Mouse (Mus musculus) monocyte, adult 2 months (primary cell): ENCODE data around the gene P2ry14.
"Not testable (repeated sequence)": the region's sequence is repeated elsewhere in the genome, so short reads cannot be mapped to it uniquely, and the experiment has no call there.

ENCODE experiments used
- DNase-seq, 2 experiments: peaks; one replicate each; pipeline ENCODE4 v3.0.0; 2022; ENCODE audit warnings: low spot score in 2 of 2, low read depth in 1 of 2

P2ry14 gene

DNA sequence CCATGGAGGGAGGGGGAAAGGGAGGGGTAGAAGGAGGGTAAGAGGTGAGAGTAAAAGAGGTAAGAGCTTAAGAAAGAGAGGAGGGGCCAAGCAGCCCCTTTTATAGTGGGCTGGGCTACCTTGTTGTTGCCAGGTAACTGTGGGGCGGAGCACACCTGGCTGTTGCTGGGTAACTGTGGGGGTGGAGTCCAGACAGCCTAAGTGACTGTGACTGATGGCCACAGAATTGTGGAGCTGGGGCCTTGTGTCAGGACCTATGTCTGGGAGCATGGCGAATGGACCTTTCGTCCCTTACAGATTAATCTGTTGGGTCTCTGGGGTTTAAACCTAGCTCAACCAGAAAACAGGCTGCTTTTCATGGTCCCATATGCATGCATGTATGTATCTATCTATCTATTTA is 43.6 kb downstream of the P2ry14 start:
- DNase-seq = not testable (repeated sequence)

DNA sequence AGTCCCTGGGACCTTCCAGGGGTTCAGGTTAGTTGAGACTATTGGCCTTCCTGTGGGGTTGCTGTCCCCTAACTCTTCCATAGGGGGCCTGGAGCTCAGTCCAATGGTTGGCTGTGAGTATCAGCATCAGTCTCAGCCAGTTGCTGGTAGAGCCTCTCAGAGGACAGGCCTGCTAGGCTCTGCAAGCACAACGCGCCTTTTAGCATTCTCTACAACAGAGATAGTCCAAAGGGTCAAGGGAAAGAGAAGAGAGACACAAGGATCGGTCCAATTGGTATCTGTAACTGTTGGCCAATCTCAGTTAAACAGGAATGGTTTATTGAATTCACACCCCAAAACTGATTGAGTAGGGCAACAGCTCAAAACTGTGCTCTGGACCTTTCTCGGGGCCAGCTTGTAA is 46.0 kb downstream of the P2ry14 start:
- no peak for DNase-seq

DNA sequence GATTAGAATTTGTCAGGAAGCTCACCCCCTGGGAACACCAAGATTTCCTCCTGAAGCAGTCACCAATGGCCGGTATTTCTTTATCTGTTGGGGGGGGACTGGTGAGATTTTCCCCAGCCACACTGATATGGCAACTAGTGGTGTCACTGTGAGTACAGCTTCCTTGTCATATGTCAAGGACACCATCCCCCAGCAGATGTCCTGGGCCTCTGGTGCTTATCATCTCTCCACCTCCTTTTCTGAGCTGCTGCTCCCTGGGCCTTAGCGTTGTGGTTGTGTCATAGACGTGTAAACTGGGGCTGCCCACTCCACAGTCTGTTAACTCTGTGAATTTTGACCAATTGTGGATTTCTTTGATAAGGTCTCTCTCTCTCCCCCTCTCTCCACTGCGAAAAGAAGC is 49.0 kb downstream of the P2ry14 start:
- no peak for DNase-seq

DNA sequence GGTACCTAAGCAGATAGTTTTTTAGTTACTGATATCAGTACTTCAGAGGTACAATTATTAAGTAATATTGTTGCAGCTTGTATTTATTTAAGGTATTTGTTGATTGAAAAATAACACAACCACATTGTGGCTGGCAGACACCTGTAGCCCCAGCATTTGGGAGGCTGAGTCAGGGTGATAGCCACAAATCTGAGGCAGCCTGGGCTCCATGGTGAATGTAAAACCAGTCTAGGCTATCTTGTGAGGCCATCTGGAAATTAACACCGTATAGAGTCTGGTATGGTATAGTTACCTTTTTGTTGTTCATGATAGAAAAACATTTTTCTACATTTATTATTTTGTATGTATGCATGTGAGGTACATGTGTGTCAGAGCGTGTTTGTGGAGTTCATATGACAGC is 51.3 kb downstream of the P2ry14 start:
- DNase-seq = no peak

DNA sequence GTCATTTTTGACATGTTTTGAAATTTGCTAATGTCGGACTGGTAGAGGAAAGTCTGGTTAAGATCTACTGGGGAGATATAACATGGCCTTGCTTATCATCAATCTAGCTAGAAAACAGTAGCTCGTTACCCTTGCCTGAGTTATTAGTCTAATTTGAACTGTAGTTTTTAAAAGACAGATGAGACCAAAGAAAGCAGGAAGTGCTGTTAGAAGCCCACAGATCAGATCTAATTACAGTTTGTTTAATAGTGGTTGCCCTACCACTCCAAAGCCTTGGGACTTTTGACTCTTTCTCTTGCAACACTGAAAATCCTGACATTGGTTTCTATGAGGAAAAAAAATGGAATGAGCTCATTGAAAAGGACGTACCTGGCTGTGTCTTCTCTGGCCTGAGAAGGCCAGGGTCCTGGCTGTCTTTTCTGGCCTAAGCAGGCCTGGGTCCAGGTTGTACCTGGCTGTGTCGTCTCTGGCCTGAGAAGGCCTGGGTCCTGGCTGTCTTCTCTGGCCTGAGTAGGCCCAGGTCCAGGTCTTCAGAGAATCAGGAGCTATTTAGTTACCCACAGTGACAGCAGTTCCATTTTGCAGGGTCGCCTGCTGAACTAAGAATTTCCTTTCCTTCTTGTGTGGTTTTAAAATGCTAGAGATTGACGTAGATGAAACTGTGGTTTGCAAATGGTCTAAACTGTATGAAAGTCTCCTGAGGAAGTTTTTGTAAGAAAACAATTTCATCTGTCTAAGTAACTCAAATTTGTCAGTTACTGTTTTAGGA is 52.0 kb downstream of the P2ry14 start, which contains the start of gene Gpr171:
Gene Gpr171, minus strand, starts transcription at position 604 of the 769 bp plus-strand sequence.
- no peak for DNase-seq

DNA sequence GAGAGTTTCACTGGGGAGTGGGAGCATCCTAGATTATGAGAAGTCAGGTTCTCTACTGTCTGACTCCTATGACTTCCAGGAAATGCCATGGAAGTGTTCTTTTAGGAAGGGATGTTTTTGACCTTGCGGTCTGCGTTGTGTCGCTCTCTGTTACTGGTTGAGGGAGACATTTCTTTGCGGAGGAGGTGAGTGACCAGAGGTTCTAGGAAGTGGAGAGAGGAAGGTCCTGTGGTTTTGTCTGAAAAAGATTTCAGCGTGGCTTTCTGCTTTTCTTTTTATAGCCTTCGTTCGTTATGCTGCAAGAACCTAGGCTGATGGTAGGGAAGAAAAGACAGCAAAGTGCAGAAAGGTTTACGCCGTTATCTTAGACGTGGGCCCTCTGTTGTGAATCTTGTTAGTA is 54.9 kb downstream of the P2ry14 start:
- DNase-seq = no peak

DNA sequence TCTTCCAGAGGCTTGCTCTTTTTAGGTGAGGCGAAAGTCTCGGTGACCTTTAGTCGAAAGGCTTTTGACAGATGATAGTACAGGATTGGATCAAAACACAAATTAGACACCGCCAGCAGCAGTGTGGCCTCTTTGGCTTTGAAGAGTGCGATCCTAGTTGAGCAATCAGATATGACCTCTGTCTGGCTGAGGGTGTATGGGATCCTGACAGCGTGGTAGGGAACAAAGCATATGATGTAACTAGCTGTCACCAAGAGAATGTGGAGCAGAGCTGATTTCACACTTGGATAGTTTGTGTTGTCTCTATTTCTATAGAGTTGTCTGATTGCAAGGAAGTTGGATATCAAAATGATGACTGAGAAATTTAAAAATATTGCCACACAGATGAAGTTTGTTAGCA is 56.0 kb downstream of the P2ry14 start:
- DNase-seq = no peak

DNA sequence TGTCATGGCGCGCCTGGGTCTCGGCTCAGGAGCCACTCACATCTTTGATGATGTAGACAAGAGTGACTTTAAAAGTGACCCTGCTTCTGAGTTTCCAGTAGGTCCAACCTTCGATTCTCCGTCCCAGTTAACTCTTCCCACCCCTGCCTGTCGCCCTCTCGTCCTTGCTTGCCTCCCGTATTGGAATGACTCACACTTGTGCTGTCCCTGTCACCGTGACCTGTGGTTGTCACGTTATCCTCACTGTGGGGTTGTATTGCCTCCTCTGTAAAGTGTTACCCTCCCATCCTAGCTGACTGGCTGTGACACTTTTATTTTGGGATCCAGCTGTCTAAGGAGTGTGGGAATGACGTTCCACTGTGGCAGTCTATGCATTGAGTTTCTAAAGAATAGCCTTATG is 60.7 kb downstream of the P2ry14 start:
- no peak for DNase-seq

DNA sequence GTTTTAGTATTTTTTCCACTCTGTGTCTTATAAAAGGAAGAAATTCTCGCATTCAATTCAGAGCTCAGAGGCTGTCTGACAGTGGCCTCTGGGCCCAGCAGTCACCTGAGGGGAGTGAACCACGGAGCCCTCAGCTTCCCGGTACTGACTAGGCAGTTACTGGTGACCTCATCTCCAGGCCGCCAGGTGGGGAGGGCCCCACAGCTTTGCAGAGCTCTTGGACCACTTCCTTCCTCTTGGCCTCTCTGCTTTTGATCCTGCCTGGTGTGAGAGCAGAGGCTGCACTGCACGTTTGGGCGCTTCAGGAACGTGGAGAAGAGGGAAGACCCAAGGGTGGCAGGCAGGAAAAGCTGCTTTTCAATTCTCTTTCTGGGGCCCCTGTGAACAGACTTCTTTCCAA is 72.5 kb downstream of the P2ry14 start:
- peak in 1 of 2 experiments; percentile 9 for DNase-seq

DNA sequence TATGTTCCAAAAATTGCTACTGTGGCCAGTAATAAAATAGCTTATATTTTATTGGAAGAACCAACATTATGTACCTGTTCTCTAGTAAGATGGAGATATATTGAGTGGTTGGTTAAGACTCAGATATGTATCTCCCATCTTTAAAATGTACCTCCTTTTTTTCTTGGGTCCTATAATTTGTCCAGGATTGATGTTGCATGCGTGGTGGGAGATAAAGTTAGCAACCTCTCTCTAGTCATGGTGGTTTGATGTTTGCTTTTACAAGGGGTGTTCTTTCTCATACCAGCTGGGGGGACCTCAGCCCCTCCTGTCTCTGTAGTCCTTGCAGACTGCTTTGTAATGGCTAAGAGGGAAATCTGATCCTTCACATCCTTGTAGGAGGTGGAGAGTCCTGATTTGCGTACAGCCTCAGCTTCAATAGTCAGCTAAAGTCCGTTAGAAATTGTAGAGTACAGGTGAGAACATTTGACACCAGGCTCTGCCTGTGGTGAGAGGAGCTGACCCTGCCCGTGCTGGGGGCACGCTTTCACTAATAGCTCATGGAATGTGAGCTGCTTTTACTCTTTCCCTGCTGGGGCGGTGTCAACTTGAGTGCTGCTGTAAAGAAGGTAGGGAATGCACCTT is 73.0 kb downstream of the P2ry14 start:
- no peak for DNase-seq

DNA sequence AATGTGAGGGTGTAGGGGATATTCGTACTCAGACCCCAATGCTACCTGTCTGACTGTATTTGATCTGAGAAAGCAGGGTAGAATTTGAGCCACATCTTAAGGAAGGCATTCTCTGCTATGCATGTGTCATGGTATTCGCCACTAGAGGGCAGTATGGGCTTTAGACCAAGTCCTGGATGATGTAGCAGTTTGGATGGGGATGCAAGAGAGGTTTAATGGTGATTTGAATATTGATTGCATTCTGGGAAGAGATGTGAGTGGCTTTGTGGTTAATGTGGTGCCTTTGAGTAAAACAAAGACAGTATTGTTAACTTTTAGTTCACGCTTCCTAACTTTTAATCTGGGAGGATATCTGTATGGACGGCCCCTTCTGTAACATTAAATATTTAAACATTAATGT is 74.1 kb downstream of the P2ry14 start:
- DNase-seq = peak in 1 of 2 experiments; percentile 40

DNA sequence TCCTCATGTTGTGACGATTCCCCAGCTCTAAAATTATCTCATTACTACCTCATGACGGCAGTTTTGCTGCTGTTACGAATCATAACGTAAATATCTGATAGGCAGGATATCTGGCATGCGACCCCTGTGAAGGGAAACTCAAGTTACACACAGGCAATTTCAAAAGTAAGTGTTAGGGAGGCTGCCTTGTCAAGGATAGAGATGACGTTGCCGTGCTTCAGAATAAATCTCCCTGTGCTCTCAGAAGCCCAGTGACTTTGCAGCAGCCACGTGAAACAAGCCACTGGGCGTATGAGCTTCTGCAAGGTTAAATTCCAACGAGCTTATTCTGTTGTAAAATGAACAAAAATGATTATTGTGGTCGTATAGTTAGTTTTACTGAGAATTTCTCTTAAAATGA is 74.8 kb downstream of the P2ry14 start:
- no peak for DNase-seq

DNA sequence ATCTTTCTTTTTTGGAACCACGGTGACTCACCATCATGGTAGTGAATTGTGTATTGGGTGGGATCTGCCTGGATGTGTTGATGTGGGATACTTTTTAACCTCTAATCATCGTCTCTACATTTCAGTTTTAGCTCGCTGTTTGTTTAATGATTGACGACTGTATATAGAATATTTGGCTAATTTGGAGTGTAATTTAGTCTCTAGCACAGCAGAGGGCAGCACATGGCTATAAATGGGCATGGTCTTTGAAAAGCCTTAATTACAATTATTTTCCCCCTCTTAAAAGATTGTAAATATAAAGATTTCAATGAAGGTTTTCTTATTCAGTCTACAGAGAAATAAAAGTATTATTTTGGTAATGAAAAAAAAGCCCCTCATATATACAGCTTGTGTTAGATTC is 76.1 kb downstream of the P2ry14 start:
- DNase-seq = no peak

DNA sequence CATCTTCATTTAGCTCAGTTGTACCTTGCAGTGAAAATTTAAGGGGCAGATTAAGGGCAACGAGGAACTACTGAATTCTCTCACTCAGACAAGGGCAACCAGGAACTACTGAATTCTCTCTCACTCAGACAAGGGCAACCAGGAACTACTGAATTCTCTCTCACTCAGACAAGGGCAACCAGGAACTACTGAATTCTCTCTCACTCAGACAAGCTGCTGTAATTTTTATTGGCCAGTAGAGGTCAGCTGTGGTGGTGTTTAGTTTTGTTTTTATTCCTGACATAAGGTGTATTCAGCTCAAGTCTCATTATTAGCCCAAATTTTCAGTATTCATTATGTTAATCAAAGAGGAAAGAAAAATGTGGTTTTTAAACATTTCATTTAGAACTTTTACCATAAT is 84.3 kb downstream of the P2ry14 start:
- DNase-seq = not testable (repeated sequence)

DNA sequence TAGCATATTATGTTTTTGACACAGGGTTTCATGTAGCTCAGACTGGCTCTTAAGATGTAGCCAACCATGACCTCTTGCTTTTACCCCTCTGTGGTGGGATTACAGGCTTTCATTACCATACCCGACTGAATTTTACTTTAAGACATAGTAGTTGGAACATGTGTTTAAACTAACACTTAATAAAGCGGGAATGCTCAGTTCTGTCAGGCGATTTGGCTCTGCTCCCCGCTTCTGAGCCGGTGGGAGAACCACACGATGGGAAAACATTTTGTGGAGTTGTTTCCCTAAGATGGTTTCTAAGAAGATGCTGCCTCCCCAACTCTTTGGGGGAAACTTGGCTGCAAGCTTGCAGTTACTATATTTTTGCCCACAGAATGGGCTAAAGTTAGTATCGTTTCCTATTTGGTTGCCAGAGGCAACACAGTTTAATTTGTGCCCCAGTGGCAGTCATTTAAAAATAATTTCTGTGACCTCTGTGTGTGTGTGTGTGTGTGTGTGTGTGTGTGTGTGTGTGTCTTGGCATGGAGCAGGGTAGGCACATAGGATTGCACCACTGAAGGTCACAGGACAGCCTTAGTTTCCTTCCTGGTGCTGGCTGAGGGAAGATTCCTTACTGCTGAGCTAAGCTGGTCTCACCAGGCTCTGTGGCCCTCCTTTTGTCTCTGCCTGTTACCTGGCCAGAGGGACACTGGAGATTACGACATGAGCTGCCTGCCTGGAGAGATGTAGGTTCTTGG is 86.7 kb downstream of the P2ry14 start:
- no peak for DNase-seq

DNA sequence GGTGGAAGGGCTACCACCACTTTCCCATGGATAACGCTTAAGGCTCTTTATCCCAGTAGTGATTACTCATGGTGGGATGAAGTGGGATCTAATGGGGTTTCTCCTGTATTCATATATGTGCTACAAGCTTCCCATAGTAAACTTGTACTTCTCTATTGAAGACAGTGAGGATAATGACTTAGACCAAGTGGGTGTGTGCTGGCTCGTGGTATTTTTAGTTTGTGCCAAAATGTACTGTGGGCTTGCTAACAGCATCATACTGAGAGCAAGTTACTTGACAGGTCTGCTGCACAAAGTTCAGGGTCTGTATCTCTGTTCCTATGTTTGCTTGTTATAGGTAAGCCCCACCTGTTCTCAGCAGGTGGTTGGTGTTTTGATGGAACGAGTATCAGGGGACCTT is 87.5 kb downstream of the P2ry14 start:
- no peak for DNase-seq
